Mouse (Mus musculus): Measurements from ENCODE around the gene Yme1l1.

GRCm38 (mm10) chr2:23172305-23172704 is 16.1 kb downstream of the Yme1l1 start:
- TF ChIP-seq POLR2A (IDR thresholded peaks at IDR 0.05; ENCODE audit: borderline replicate concordance, low read depth, low read length), result no peak
- TF ChIP-seq CTCF (IDR thresholded peaks at IDR 0.05; ENCODE audit: low read depth, low read length), result no peak

Data from bone marrow macrophage, adult 2 months (primary cell).